Mouse (Mus musculus) testis, adult 2 months (tissue): ENCODE data around the gene Epm2aip1.

Source experiments
- CTCF ChIP-seq: fragments of 200-500 bp; IDR thresholded peaks from 2 replicates; pipeline ENCODE4 v1.5.1; 2012; ENCODE audit warnings: low read depth, mild to moderate bottlenecking, inconsistent platforms, low read length, moderate library complexity; ENCODE audit not compliant: control insufficient read depth, insufficient read depth, insufficient replicate concordance
- POLR2A ChIP-seq: fragments of 200-500 bp; IDR thresholded peaks from 2 replicates; pipeline ENCODE4 v1.6.1; 2012; ENCODE audit warnings: low read depth, mild to moderate bottlenecking, inconsistent platforms, low read length, moderate library complexity; ENCODE audit not compliant: control insufficient read depth

GRCm38 (mm10) chr9:111293234-111293633, 21.5 kb downstream of the Epm2aip1 start:
- TF ChIP-seq CTCF (no peak), POLR2A (no peak)
